Mouse (Mus musculus): ENCODE measurements around the gene Tor1aip2.
"Not testable (repeated sequence)": the region's sequence is repeated elsewhere in the genome, so short reads cannot be mapped to it uniquely, and the experiment has no call there.

Tor1aip2 gene

GRCm38 (mm10) chr1:156035269-156035929, at the start of gene Tor1aip2:
Gene Tor1aip2, plus strand, starts transcription at chr1:156035403.
- DNase-seq (ENCODE audit: extremely low read depth, low read depth, low spot score): no peak

GRCm38 (mm10) chr1:155987625-155988024, 47.6 kb upstream of the Tor1aip2 start:
- DNase-seq (ENCODE audit: extremely low read depth, low read depth, low spot score): no peak

GRCm38 (mm10) chr1:155989387-155989786, 45.8 kb upstream of the Tor1aip2 start:
- no peak for DNase-seq (ENCODE audit: extremely low read depth, low read depth, low spot score)

GRCm38 (mm10) chr1:155990391-155990790, 44.8 kb upstream of the Tor1aip2 start:
- DNase-seq (ENCODE audit: extremely low read depth, low read depth, low spot score): no peak

- no peak for DNase-seq (ENCODE audit: extremely low read depth, low read depth, low spot score)
These were observed 40.7 kb upstream of the Tor1aip2 start for GRCm38 (mm10) chr1:155994524-155994923.

- no peak for DNase-seq (ENCODE audit: extremely low read depth, low read depth, low spot score)
These were observed 39.6 kb upstream of the Tor1aip2 start for GRCm38 (mm10) chr1:155995612-155996011.

- DNase-seq (ENCODE audit: extremely low read depth, low read depth, low spot score): no peak
These were observed 32.8 kb upstream of the Tor1aip2 start for GRCm38 (mm10) chr1:156002366-156002765.

- no peak for DNase-seq (ENCODE audit: extremely low read depth, low read depth, low spot score)
These were observed 31.8 kb upstream of the Tor1aip2 start for GRCm38 (mm10) chr1:156003201-156003935.

GRCm38 (mm10) chr1:156005906-156006305, 29.3 kb upstream of the Tor1aip2 start:
- DNase-seq (ENCODE audit: extremely low read depth, low read depth, low spot score): no peak

GRCm38 (mm10) chr1:156009003-156009402, 26.2 kb upstream of the Tor1aip2 start:
- no peak for DNase-seq (ENCODE audit: extremely low read depth, low read depth, low spot score)

GRCm38 (mm10) chr1:156019800-156020199, 15.4 kb upstream of the Tor1aip2 start:
- DNase-seq (ENCODE audit: extremely low read depth, low read depth, low spot score): no peak

GRCm38 (mm10) chr1:156020402-156020801, 14.8 kb upstream of the Tor1aip2 start:
- DNase-seq (ENCODE audit: extremely low read depth, low read depth, low spot score): no peak

GRCm38 (mm10) chr1:156024831-156025503, 10.2 kb upstream of the Tor1aip2 start:
- no peak for DNase-seq (ENCODE audit: extremely low read depth, low read depth, low spot score)

GRCm38 (mm10) chr1:156027849-156028248, 7.4 kb upstream of the Tor1aip2 start:
- DNase-seq (ENCODE audit: extremely low read depth, low read depth, low spot score): no peak

GRCm38 (mm10) chr1:156028340-156028975, 6.7 kb upstream of the Tor1aip2 start:
- no peak for DNase-seq (ENCODE audit: extremely low read depth, low read depth, low spot score)

GRCm38 (mm10) chr1:156033921-156034320, 1.3 kb upstream of the Tor1aip2 start:
- DNase-seq (ENCODE audit: extremely low read depth, low read depth, low spot score): no peak

- DNase-seq (ENCODE audit: extremely low read depth, low read depth, low spot score): no peak
These were observed 542 bp upstream of the Tor1aip2 start for GRCm38 (mm10) chr1:156034661-156035060.

- peak; percentile 94 for DNase-seq (ENCODE audit: extremely low read depth, low read depth, low spot score)
These were observed 931 bp downstream of the Tor1aip2 start, which contains the start of gene Tor1aip1 for GRCm38 (mm10) chr1:156035930-156036737. Gene Tor1aip1, minus strand, starts transcription at chr1:156036480.

- DNase-seq (ENCODE audit: extremely low read depth, low read depth, low spot score): no peak
These were observed 2.0 kb downstream of the Tor1aip2 start for GRCm38 (mm10) chr1:156037144-156037583.

- DNase-seq (ENCODE audit: extremely low read depth, low read depth, low spot score): not testable (repeated sequence)
These were observed 4.8 kb downstream of the Tor1aip2 start for GRCm38 (mm10) chr1:156039989-156040388.
